Mouse (Mus musculus) limb, embryonic 11.5 days (tissue): ENCODE results near the gene Manbal. TPM values are rescaled to one million over a fixed set of nuclear protein-coding genes. Genes with fewer than 3 reads are reported as not detected.

ENCODE experiments used
- ATAC-seq: fragments of 200-750 bp; cut with Nextera tagmentation; 2 replicates; pipeline ENCODE4 v1.8.0; 2017; ENCODE audit warnings: low read depth; ENCODE audit not compliant: insufficient number of reproducible peaks, low FRiP score, low TSS enrichment
- DNase-seq: peaks from one replicate; pipeline ENCODE4 v3.0.0-alpha.2; 2015; ENCODE audit warnings: low spot score
- H3K27ac ChIP-seq: fragments of 300-500 bp; sonication (generic); replicated peaks from 2 replicates; pipeline ENCODE4 v1.5.1; 2014; ENCODE audit warnings: low read depth, mild to moderate bottlenecking, low read length
- H3K27me3 ChIP-seq: fragments of 300-500 bp; sonication (generic); 2 replicates; pipeline ENCODE4 v1.6.1; 2014; ENCODE audit warnings: mild to moderate bottlenecking, low read length, mixed read lengths; ENCODE audit not compliant: control insufficient read depth, insufficient read depth
- H3K36me3 ChIP-seq: fragments of 300-500 bp; sonication (generic); 2 replicates; pipeline ENCODE4 v1.6.1; 2014; ENCODE audit warnings: mild to moderate bottlenecking, low read length, moderate library complexity, mixed read lengths; ENCODE audit not compliant: control insufficient read depth, insufficient read depth
- H3K4me1 ChIP-seq: fragments of 300-500 bp; sonication (generic); 2 replicates; pipeline ENCODE4 v1.6.1; 2014; ENCODE audit warnings: low read length, mixed read lengths; ENCODE audit not compliant: control insufficient read depth, insufficient read depth
- H3K4me2 ChIP-seq: fragments of 300-500 bp; sonication (generic); 2 replicates; pipeline ENCODE4 v1.6.1; 2014; ENCODE audit warnings: low read depth, mild to moderate bottlenecking, moderate library complexity; ENCODE audit not compliant: severe bottlenecking
- H3K4me3 ChIP-seq: fragments of 300-500 bp; sonication (generic); 2 replicates; pipeline ENCODE4 v1.5.1; 2014; ENCODE audit warnings: low read depth, low read length
- H3K9ac ChIP-seq: fragments of 300-500 bp; sonication (generic); 2 replicates; pipeline ENCODE4 v1.6.1; 2014; ENCODE audit warnings: mild to moderate bottlenecking, low read length
- H3K9me3 ChIP-seq: fragments of 300-500 bp; sonication (generic); 2 replicates; pipeline ENCODE4 v1.6.1; 2016; ENCODE audit warnings: low read length; ENCODE audit not compliant: control insufficient read depth
- WGBS: fragments of 180-500 bp; shearing (Covaris S2); extraction: QIAGEN DNeasy Blood & Tissue Kit; methylation state at CpG from one replicate; pipeline ENCODE4 v1.1.7; 2014; 5-methylcytosine and 5-hydroxymethylcytosine counted together
- polyA plus RNA-seq: library from polyadenylated mRNA; unstranded; fragments of >200 nt; fragmentation: Nextera tagmentation; extraction: Ambion mirVana; gene quantifications from 2 replicates; pipeline ENCODE4 v1.2.1, GENCODE M21; 2014

Manbal gene
- polyA plus RNA-seq, 1 experiment from 2014 or later, result 38.1 TPM

DNA sequence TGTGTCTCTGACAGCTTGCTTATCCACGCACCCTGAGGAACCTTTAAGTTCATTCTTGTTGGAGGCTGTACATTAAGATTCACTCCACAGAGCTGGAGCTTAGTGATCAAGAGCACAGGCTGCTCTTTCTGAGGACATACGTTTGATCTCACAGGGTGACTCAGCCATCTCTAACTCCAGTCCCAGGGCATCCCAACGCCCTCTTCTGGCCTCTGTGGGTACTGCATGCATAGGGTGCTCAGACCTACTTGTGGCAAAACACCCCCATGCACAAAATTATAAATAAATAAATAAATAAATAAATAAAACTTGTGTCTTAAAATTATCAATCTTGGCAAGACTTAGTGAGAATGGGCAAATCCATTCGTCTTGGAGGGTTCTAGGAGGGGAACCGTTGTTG is 28.7 kb upstream of the Manbal start:
- Histone ChIP-seq H3K27ac (no peak overlapping the region), H3K9ac (no peak overlapping the region), H3K4me2 (no peak overlapping the region), H3K36me3 (no peaks in the 10 kb centered on the region), H3K9me3 (no peaks in the 10 kb centered on the region), H3K4me3 (no peak overlapping the region), H3K27me3 (no peaks in the 10 kb centered on the region), H3K4me1 (peaks cover 6% of the 10 kb centered on the region; the same call in 1 of the 2 replicates)
- 40% methylated on average over 5 of the region's 5 CpGs for WGBS
- ATAC-seq (no peak), DNase-seq (peak; percentile 78)

GRCm38 (mm10) chr2:157339532-157339931 is 27.9 kb upstream of the Manbal start:
- ATAC-seq (no peak), DNase-seq (no peak)
- peaks cover 6% of the 10 kb centered on the region; the same call in 1 of the 2 replicates for H3K4me1 ChIP-seq
- no peak overlapping the region for H3K4me2 ChIP-seq
- H3K27me3 ChIP-seq, result no peaks in the 10 kb centered on the region
- H3K4me3 ChIP-seq, result no peak overlapping the region
- no peak overlapping the region for H3K27ac ChIP-seq
- H3K9me3 ChIP-seq, result no peaks in the 10 kb centered on the region
- 91% methylated on average over 7 of the region's 7 CpGs for WGBS
- no peaks in the 10 kb centered on the region for H3K36me3 ChIP-seq
- H3K9ac ChIP-seq, result no peak overlapping the region

- Histone ChIP-seq H3K4me3 (no peak overlapping the region), H3K27me3 (no peaks in the 10 kb centered on the region), H3K9me3 (no peaks in the 10 kb centered on the region), H3K4me1 (peaks cover 6% of the 10 kb centered on the region; the same call in 1 of the 2 replicates), H3K27ac (peak overlapping the region; percentile 62), H3K4me2 (no peak overlapping the region), H3K9ac (peak overlapping the region; percentile 34; the same call in 1 of the 2 replicates), H3K36me3 (no peaks in the 10 kb centered on the region)
- ATAC-seq (no peak), DNase-seq (no peak)
- 42% methylated on average over 7 of the region's 7 CpGs for WGBS
These were observed 27.1 kb upstream of the Manbal start for GRCm38 (mm10) chr2:157340221-157340741.

GRCm38 (mm10) chr2:157341554-157342270 is 25.7 kb upstream of the Manbal start:
- H3K9ac ChIP-seq, result peak overlapping the region; percentile 52
- peak; percentile 91 for DNase-seq
- ATAC-seq, result peak; percentile 18; the same call in 1 of the 2 replicates
- no peak overlapping the region for H3K27ac ChIP-seq
- 43% methylated on average over 11 of the region's 11 CpGs for WGBS
- no peaks in the 10 kb centered on the region for H3K27me3 ChIP-seq
- H3K36me3 ChIP-seq, result no peaks in the 10 kb centered on the region
- no peaks in the 10 kb centered on the region for H3K9me3 ChIP-seq
- H3K4me2 ChIP-seq, result no peak overlapping the region
- no peak overlapping the region for H3K4me3 ChIP-seq
- peaks cover 6% of the 10 kb centered on the region; the same call in 1 of the 2 replicates for H3K4me1 ChIP-seq

DNA sequence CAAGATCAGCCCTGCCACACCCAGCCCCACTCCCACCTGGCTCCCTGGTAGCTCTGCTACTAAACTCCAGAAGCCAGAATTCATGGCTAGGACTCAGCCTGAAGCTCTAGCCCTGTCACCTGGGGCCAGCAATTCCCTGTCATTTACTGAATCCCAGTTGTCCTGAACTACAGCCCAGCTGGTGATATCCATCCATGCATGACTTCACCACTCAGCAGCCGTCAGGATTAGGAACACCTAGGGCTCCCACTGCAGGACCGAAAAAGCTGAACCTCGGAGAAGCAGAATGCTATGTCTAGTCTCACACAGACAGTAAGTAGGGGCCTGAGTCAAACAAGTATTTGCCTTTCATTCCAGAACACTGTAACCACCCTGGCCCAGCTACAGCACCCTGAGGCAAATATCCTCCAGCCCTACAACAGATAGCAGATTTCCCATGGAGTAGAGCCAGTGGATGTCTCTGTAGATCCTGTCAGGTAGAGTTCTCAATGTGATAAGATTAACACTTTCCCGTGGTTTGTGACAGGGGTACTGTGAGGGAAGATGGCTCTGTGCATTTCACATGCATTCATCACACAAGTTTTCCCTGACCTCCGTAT is 25.0 kb upstream of the Manbal start:
- DNase-seq (no peak), ATAC-seq (no peak)
- Histone ChIP-seq H3K4me2 (no peak overlapping the region), H3K36me3 (no peaks in the 10 kb centered on the region), H3K9ac (no peak overlapping the region), H3K4me1 (peaks cover 6% of the 10 kb centered on the region; the same call in 1 of the 2 replicates), H3K4me3 (no peak overlapping the region), H3K9me3 (no peaks in the 10 kb centered on the region), H3K27me3 (no peaks in the 10 kb centered on the region), H3K27ac (no peak overlapping the region)
- 63% methylated on average over 5 of the region's 5 CpGs for WGBS

DNA sequence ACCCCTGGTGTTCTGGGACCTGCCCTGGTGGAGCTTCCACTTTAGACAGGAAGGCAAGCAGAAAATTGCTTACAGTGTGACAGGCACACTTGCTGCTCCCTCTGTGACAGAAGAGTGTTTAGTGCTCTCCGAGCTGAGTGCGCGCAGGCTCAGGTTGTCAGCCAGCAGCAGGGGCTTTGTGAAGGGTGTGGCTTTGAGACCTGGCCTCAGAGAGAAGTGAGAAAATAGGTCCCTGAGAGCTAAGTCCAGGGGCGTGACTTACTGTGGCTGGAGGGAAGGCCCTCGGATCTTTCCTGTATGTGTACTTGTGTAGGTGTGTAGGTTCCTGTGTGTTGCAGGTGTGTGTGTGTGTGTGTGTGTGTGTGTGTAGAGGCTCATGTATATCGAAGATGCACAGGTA is 24.1 kb upstream of the Manbal start:
- H3K27ac ChIP-seq, result no peak overlapping the region
- WGBS, result 71% methylated on average over 6 of the region's 6 CpGs
- H3K4me1 ChIP-seq, result peaks cover 6% of the 10 kb centered on the region; the same call in 1 of the 2 replicates
- ATAC-seq (no peak), DNase-seq (no peak)
- H3K9me3 ChIP-seq, result no peaks in the 10 kb centered on the region
- H3K27me3 ChIP-seq, result no peaks in the 10 kb centered on the region
- H3K36me3 ChIP-seq, result no peaks in the 10 kb centered on the region
- H3K4me3 ChIP-seq, result no peak overlapping the region
- no peak overlapping the region for H3K4me2 ChIP-seq
- no peak overlapping the region for H3K9ac ChIP-seq

- ATAC-seq (no peak), DNase-seq (no peak)
- 81% methylated on average over 26 of the region's 26 CpGs for WGBS
- Histone ChIP-seq H3K27ac (no peak within 1 kb of the TSS), H3K4me2 (no peak within 1 kb of the TSS), H3K4me3 (no peak within 1 kb of the TSS), H3K4me1 (no peaks in the 10 kb centered on the region), H3K9ac (no peak within 1 kb of the TSS), H3K9me3 (no peaks in the 10 kb centered on the region), H3K27me3 (no peaks in the 10 kb centered on the region), H3K36me3 (no peaks in the 10 kb centered on the region)
These were observed 19.8 kb upstream of the Manbal start, which contains the start of gene Ghrh for GRCm38 (mm10) chr2:157347361-157348159. TSS of gene Ghrh (minus strand) at chr2:157347506.

GRCm38 (mm10) chr2:157349121-157349778 is 18.1 kb upstream of the Manbal start:
- no peak for DNase-seq
- H3K9me3 ChIP-seq, result no peaks in the 10 kb centered on the region
- no peak for ATAC-seq
- H3K27me3 ChIP-seq, result no peaks in the 10 kb centered on the region
- no peaks in the 10 kb centered on the region for H3K36me3 ChIP-seq
- H3K4me2 ChIP-seq, result no peak overlapping the region
- no peak overlapping the region for H3K4me3 ChIP-seq
- peaks cover 5% of the 10 kb centered on the region; the same call in 1 of the 2 replicates for H3K4me1 ChIP-seq
- H3K9ac ChIP-seq, result no peak overlapping the region
- 79% methylated on average over 12 of the region's 12 CpGs for WGBS
- H3K27ac ChIP-seq, result no peak overlapping the region
